Mouse (Mus musculus) spleen, adult 2 months (tissue): ENCODE results near the gene Best3.

Experiments
- CTCF ChIP-seq: fragments of 200-500 bp; IDR thresholded peaks from 2 replicates; pipeline ENCODE4 v1.5.1; 2011; ENCODE audit warnings: mild to moderate bottlenecking, inconsistent platforms; ENCODE audit not compliant: insufficient read depth, insufficient read length, insufficient replicate concordance; ENCODE audit errors: extremely low read depth
- POLR2A ChIP-seq: fragments of 200-500 bp; IDR thresholded peaks from 2 replicates; pipeline ENCODE4 v1.6.1; 2011; ENCODE audit warnings: low read depth, low read length, inconsistent platforms

DNA sequence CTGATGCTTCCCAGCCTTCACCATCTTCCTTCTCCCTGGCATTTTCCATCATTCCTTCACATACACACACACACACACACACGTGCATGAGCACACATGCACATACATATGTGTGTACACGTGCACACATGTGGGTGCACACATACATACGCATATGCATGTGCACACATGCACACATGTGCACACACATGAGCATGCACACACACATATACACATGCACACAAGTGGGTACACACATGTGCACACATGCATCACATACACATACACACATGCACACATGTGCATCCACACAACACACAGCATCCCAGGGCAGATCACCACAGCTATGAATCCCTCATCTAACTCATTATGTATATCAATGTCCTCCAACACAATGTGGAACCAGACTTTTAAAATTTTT, 45.0 kb downstream of the Best3 start:
- no peak for TF ChIP-seq POLR2A
- no peak for TF ChIP-seq CTCF
